Mouse (Mus musculus): Measurements from ENCODE around the gene Phykpl.

- peak; percentile 83 for TF ChIP-seq POLR2A (IDR thresholded peaks at IDR 0.05; ENCODE audit: insufficient read length, low read depth)
- TF ChIP-seq TCF12 (IDR thresholded peaks at IDR 0.05; ENCODE audit: insufficient read depth, poor library complexity, severe bottlenecking), result no peak
These were observed 31.0 kb downstream of the Phykpl start for GRCm38 (mm10) chr11:51615601-51616000.

All from myocyte (in vitro differentiated cells).